Mouse (Mus musculus) bone marrow, adult 2 months (tissue): ENCODE data around the gene 1700024P04Rik.

Experiments
- CTCF ChIP-seq: fragments of 200-500 bp; IDR thresholded peaks from 2 replicates; pipeline ENCODE4 v1.5.1; 2011; ENCODE audit warnings: low read length, control low read depth; ENCODE audit not compliant: control insufficient read depth, insufficient read depth
- POLR2A ChIP-seq: fragments of 200-500 bp; IDR thresholded peaks from 2 replicates; pipeline ENCODE4 v1.6.1; 2011; ENCODE audit warnings: low read depth, mild to moderate bottlenecking, control low read depth, low read length, borderline replicate concordance; ENCODE audit not compliant: control insufficient read depth

- TF ChIP-seq CTCF (no peak), POLR2A (no peak)
Measured at GRCm38 (mm10) chr13:98948146-98948545, 36.2 kb downstream of the 1700024P04Rik start.
